Mouse (Mus musculus) ovary, postnatal 10 days (tissue): ENCODE measurements around the gene Arfgap3.
"Not testable (repeated sequence)": the region's sequence is repeated elsewhere in the genome, so short reads cannot be mapped to it uniquely, and the experiment has no call there.

Experiments
- DNase-seq: peaks from one replicate; pipeline ENCODE4 v3.0.0; 2022; ENCODE audit warnings: low spot score

Gene Arfgap3

DNA sequence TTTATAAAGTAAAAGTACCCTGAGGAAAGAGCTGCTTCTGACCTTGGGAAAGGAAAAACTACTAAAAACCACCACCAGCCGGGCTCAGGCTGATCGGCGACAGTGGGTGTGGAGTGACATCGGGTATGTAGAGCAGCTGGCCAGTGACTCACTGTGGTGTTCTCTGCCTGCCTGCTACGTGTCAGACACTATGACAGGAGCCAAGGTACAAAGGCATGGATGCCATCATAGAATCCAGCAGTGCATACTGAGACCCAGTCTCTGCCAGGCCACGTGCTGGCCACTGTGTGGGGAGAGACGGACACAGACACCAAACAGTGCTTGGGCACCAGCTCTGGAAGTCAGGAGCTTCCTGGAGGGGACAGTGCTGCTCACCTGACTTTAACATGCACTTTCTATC lies 5.1 kb downstream of the Arfgap3 start:
- no peak for DNase-seq

DNA sequence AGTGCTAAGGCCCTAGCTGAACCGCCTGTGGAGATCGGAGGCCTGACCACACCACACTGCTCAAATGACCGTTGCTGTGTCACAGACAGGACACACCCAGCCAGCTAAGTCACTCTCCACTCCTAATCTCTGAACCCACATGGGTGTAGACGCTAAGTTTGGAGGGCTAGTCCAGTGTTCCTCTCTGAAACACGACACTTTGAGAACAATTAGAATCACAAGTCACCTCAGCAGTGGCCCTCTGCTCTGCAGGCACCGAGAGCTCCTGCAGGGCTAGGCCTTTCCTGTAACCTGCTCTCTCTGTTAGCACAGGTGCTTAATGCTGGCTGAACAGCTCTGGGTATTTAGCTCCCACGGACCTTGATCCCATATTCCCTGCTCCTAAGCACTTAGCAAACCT lies 5.9 kb downstream of the Arfgap3 start:
- no peak for DNase-seq

DNA sequence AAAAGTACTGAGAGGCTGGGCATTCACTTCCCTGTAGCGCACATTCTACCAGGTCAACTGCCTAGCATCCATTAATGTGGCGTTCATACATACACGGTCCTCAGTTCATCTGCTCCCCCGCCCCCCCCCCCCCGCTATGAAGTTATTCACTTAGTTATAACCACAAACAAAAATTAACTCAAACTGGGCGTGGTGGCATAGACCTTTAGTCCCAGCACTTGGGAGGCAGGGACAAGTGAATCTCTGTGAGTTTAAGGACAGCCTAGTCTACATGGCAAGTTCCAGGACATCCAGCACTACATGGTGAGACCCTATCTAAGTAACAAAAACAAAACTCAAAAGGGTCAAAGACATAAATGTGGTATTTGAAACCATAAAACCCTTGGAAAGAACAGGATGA lies 11.1 kb downstream of the Arfgap3 start:
- DNase-seq = no peak

DNA sequence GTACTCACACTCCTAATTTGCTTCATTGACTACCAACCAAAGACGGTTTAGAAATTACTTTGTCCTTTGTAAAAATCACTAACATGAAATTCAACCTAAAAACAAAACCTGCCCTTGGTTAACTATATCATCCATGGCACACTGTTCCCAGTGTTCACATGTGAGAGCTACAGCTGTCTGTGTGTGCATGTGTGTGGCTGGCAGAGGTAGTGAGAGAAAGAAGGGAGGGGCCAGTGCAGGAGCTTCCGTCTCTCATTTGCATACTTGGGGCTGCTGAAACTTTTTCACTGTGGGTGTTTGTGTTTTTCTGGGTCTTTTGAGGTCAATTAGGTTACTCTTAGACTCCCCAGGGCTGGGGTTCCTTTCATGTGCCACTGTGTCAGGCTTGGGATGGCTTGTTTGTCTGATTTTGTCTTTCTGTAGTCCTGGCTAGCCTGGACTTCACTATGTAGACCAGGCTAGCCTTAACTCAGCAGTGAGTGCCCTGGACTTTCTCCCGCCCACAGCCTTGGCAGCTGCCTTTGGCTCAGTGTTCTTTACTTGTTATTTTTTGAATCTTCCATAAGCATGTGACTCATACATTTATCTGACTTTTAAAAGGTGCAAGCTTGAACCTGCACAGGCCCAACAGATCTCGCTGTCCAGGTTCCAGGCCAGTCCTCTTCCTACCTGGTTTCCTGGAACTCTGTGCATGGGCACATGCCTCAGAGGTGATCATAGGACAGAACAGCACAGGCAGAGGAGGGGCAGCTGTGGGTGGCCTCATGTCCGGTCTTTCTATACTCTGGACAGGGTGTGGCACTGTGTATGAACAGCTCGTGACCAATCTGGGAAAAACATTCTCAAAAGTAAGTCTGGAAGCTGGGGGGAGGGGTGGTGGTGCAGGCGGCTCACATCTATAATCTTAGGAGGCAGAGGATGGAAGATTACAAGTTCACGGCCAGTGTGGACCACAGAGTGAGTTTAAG lies 11.9 kb downstream of the Arfgap3 start:
- DNase-seq = no peak

DNA sequence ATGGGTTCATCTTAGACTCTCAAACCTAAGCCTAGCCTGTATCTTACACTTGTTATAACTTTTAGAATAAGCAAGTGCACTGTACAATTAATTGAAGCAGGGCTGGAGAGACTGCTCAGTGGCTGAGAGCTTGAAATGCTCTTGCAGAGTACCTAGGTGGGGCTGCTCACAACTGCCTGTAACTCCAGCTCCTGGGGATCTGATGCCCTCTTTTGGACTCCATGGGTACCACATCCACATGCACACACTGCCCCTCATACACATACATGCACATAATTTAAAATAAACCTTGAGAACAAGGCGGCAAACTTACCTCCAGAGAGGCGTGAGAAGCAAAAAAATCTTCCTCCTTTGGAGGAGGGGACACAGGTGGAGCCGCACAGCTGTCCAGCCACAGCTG lies 17.7 kb downstream of the Arfgap3 start:
- no peak for DNase-seq

DNA sequence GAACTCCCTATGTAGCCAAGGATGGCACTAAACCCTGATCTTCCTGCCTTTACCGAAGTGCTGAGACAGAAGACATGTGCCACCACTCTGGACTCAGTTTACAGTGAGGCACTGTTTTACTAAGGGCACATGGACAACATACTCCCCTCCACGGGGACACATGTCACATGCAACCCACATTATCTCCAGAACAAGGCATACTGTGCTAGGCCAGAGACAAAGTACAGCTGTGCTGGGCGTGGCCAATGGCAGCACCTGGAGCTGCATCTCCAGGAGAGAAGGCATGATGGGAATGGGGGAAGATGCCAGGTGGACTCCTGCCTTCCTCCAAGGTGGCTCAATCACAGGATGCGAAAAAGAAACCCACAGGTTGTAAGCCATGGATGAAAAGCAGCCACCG lies 21.1 kb downstream of the Arfgap3 start:
- DNase-seq = no peak

DNA sequence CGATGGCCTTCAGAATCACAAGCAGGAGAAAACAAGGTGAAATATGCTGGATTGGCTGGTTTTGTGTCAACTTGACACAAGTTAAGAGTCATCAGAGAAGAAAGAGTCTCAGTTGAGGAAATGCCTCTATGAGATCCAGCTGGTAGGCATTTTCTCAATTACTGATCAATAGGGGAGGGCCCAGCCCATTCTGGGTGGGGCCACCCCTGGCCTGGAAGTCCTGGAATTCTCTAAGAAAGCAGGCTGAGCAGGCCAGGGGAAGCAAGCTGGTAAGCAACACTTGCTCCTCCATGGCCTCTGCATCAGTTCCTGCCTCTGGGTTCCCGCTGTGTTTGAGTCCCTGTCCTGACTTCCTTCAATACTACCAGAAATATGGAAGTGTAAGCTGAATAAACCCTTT lies 27.0 kb downstream of the Arfgap3 start:
- no peak for DNase-seq

DNA sequence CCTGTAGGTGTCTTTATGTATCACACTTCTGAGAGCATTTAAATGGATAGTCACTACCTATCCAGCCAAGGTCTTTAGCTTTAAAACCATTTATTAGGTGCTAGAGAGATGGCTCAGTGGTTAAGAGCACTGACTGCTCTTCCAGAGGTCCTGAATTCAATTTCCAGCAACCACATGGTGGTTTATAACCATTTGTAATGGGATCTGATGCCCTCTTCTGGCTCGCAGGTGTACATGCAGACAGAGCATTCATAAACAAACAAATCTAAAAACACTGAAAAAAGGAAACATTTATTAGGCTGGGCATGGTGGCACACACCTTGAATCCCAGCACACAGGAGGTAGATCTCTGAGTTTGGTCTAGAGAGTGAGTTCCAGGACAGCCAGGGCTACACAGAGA lies 35.1 kb downstream of the Arfgap3 start:
- DNase-seq = no peak

DNA sequence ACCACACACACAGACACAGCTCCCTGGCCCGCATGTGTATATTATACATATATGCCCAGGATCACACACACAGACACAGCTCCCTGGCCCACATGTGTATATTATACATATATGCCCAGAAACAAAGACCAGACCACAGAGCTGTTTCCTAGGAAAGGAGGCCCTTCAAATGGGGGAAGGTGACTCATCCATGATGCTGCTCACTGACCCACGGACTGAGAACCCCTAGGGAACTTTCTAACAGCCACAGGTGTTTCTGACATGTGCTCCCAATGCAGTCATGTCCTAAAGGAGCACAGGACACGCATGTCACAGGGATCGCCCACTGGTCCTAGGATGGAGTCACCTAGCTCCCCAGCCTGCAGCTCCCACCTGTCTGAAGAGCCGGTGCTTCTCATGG lies 40.2 kb downstream of the Arfgap3 start:
- DNase-seq = no peak

DNA sequence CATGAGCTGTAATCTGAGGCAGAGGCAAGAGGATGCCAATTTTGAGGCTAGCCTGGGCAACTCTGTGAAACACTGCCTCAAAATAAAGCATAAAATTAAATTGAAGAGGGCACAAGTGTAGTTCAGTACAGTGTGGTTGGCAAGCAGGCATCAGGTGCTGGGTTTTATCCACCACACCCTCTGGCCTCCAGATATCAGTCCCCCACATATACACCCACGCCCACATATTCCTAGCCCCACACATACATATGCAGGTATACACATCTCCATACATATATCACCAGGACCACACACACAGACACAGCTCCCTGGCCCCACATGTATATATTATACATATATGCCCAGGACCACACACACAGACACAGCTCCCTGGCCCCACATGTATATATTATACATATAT lies 41.3 kb downstream of the Arfgap3 start:
- DNase-seq = not testable (repeated sequence)

DNA sequence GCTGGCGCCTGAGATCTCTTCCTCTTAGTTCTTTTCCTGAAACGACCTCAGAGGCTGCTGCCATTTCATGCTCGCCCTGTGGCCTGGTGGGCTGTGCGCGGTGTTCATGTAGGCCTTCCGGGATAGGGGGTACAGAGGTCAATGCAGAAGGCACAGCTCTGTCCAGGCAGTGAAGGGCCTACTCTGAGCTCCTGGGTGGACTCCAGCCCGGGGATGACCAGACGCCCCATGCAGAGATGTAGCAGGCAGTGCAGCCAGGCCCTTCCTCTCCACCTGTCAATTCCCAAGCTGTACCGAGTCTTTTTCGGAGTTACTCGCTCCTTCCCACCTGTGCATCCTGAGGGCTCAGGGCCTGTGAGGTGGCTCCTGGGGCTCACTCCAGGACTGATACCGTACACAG lies 43.9 kb downstream of the Arfgap3 start:
- no peak for DNase-seq

DNA sequence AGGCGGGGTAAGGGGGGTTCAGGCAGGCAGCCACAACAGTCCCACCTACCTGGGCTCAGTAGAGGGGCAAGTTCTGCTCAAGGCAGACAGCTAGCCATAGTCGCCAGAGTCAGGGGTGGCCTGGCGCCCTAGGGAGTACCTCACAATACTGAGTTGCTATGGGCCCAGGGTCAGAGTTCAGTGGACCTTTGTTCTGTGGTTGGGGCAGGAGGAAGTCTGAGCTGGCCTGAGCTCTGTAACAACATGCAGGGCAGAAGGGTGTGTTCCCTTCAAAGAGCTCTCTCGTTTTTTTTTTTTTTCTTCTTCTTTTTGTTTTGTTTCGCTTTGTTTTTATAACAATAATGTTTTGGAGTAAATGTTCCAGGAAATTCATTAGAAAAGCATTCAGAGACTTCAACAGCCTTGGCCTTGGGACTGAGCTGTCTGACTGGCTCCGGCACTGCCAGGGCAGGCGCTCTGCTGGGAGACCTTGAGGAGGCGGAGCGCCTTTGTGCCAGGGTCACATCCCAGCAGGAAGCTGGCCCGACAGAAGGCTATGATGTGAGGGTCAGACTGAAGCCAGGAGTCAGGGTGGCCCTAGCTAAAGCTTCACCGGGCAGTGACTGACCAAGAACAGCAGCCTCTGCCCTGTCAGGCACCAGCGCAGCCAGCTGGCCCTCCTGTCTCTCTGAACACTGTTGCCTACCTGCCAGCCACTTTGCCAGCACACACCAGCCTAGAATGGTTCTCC lies 44.7 kb downstream of the Arfgap3 start:
- DNase-seq = no peak

DNA sequence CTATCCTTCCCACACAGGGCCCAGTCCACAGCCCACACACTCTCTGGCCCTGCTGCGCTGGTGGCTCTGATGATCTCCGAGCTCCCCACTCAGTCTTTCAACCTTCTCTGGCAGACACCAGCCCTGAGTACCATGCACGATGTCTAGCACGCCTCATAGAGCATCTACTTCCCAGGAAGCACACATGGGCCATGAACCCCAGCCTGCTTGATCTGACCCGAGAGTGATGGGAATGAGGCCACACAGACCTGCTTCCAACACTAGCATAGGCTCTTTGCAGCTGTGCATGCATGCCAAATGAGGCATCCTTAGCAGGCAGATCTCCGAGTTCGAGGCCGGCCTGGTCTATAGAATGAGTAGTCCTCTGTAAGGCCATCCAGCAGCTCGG lies 45.2 kb downstream of the Arfgap3 start:
- DNase-seq = no peak

DNA sequence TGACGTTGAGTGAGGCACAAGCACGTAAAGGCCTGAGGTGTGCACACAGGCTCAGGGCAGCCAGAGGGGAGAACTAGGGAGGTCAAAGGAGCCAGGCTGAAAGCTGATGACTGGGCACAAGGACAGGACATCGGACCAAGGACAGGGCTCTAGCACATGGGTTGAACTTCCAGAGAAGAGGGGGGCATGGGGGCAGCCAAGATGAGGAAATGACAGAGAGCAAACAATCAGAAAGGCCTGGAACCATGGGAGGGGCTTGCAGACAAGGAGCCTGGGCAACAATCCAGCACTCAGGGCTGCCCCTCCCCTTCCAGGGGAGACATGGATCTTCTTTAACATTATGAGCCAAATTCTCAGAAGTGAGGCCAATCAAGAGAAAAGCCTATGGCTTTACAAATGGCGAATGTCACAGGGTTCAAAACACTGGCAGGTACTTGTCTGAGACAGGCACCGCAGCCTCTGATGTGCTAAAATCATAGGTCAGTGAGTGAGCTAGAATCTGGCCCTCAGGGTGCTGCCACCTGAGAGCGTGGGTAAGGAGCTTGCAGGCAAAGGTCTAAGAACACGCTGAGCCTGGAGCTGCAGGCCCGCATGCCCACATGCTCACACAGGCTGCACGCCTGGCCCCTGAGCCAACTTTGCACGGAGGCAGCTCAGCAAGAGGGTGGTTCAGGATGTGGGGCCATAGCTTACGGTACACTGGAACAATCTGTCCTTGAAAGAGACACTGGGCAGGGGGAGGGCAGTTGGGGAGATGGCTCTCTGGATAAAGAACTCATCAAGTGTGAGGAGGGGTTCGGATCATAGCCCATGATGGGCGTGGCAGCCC lies 46.2 kb downstream of the Arfgap3 start:
- no peak for DNase-seq

DNA sequence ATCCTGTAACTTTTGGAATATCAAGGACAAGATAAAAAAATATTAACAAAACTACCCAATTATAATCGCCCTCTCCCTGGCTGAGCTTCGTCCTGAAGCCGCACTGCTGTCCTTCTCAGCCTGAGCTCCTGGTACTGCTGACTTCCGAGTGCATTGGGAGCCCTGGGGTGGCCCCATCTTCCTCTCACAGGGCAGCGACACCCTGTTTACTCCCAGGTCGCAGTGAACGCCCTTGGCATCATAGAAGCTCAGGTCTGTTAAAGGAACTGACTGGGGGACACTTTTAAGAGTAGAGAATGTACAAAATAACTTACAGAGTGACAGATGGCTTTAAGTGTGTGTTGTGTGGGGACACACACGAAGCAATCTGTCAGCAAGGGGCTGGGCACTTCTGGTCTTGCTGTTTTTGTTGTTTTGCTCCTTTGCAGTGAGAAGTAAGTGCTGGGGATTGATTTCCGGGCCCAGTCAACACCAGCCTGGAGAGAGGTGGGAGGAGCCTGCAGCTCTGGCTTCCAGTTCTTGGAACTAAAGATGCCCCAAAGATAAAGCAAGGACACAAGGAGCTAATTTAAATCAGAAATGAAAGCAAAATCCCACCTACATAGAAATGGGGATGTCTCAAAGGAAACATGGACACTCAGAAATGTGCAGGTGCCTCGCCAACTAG lies 50.0 kb downstream of the Arfgap3 start:
- DNase-seq = no peak

DNA sequence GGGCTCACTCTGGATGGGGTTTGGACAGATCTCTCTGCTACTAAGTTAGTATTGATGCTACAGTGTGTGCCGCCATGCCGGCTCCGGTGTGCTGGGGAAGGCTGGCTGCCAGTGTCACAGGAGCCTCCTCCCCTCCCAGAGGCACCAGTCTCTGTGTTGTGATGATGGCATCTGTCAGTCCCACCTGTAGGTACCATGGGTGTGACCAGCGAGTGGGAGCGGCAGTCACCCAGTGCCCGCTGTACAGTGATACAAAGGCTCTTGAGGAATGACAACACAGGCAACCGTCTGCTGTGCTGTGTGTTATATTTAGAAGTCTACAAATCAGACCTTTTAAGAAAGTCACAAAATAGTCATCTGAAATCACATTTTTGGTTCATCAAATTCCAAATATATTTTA lies 50.6 kb downstream of the Arfgap3 start:
- DNase-seq = no peak

DNA sequence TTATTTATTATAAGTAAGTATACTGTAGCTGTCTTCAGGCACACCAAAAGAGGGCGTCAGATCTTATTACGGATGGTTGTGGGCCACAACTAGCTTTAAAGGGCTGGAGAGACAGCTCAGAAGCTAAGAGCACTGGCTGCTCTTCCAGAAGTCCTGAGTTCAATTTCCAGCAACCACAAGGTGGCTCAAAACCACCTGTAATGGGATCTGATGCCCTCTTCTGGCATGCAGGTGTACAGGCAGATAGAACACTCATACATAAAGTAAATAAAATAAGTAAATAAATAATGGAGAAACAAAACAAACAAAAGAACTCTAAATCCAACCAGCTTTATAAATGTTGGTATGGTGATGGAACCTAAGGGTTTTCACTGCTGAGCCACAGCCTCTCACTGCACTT lies 51.2 kb downstream of the Arfgap3 start:
- no peak for DNase-seq

DNA sequence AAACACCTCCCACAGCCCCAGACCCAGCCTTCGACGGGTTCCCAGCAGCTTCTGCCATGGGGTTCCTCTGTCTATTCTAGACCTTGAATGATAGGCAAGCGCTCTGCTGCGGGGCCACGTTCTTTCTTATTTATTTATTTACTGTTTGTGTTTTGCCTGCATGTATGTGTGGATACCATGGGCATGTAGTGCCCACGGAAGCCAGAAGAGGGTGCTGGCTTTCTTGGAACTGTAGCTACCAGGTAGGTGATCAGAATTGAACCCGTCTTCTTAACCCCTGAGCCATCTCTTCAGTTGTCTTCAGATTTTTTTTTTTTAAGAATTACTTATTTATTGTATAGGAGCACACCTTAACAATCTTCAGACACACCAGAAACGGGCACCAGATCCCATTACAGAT lies 51.7 kb downstream of the Arfgap3 start:
- no peak for DNase-seq

DNA sequence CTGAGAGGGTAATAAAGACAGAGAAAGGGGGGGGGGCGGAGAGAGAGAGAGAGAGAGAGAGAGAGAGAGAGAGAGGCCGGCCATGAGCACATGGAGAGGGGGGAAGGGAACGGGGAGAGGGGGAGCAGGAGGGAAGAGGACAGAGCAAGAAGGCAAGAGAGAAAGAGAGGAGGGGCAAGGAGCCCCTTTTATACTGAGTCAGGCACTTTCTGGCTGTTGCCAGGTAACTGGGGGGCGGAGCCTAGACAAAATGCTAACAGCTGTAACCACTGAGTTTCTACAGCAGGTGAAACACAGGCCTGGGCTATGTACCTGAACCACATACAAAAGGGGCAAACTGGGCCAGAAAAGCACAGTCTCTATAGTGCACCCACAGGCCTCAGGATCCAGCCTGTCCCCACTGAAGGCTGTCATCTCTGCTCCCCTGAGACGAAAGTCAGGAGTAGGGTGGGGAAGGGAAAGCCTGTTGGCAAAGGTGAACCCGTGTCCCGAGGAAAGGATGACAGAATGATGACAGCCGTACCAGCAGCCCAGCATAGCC lies 53.2 kb downstream of the Arfgap3 start:
- DNase-seq = no peak

DNA sequence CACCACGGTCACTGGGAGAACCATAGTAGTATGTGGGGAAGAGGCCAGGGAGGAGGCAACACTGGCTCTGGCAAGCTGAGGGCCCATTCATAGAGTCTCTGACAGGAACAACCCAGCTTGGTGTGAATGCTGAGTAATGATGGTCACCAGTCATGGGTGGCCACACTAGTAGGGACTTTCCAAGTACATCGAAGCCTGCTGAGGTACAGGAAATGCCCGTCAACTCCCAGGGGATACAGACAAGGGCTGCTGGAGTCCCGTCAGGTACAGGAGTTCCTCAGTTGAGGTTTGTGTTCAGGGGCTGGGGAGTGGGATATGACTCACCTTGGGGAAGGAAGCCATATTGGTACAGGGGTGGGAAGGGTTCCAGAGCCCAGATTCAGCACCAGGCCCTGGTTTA lies 54.0 kb downstream of the Arfgap3 start:
- DNase-seq = no peak

DNA sequence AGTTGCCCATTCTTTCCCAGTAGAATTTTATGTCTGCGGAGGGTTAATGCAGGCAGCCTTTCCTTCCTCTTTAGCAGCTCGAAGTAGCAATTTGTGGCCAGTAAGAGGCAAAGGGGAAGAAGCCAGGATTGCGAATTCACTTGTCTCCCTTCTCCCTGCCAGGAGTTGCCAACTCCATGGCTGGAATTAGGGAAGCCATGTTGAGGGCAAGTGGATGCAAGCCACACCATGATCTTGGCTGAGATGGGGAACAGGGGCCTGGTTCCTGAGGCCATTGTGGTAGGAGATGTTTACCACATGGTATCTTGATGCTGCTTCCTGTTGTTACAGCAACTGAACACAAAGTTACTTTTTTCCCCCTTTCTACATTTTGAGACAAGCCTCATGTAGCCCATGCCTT lies 55.1 kb downstream of the Arfgap3 start:
- no peak for DNase-seq
